Mouse (Mus musculus) cerebellum, adult 11 months (tissue): ENCODE results near the gene Yaf2.
"Not testable (repeated sequence)": the region's sequence is repeated elsewhere in the genome, so short reads cannot be mapped to it uniquely, and the experiment has no call there.

ENCODE experiments used
- DNase-seq: peaks from one replicate; pipeline ENCODE4 v3.0.0; 2022

Yaf2 gene

DNA sequence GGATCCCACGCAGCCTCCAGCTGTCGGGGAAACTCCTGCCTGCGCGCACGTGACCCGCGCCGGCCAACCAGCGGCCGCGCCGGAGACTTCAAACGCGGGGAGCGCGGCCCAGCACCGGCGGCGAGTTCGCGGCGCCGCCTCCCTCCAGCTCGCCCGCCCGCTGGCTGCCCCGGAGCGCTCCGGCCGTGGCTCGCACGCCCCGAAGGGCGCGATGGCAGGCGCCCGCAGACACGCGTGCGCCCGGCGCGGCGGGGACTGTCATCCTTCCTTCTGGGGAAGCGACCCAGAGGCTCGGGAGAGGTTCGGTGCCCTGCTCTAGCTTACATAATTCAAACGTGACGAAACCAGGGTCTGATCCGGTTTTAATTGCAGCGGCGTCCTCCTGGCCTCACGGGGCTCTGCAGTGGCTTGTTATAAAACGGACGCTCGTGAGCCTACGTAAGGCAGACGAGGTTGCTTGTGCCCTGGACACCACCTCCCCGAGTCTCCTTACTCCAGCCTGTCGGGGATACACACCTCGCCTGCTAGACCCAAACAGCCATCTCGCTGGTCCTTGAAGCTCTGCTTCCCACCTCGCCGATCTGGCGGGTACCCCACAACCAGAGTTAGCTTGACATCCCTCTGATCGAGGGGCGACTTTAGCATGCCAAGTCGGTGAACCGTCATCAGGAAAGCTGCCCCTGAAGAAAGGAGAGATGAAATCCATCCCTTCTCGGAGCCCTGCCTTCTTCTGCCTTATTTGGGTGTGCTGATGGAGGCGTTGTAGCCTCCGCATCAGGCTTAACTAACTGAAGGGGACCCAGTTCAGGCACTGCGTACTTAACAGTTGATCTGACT is at the start of gene Yaf2:
TSS of gene Yaf2 (minus strand) at position 11 of the 837 bp plus-strand sequence.
- peak; percentile 70 for DNase-seq

DNA sequence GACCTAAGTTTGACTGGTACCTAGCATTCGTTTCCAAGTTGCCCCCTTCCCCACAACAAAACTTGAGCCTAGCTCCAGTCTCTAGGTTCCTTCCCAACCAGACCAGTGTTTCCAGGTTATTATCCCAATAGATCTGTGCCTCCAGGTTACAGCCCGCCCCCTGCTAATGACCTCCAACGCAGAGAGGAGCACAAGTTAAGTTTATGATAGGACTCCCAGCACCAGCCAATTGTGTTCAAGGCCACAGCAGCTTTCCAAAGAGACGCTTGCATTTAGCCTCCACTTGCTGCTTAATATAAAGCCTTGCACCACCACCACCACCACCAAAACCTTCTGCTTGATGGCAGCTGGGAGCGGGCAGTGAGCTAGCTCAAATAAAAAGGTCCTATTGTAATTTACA is 44.6 kb upstream of the Yaf2 start:
- DNase-seq, result no peak

DNA sequence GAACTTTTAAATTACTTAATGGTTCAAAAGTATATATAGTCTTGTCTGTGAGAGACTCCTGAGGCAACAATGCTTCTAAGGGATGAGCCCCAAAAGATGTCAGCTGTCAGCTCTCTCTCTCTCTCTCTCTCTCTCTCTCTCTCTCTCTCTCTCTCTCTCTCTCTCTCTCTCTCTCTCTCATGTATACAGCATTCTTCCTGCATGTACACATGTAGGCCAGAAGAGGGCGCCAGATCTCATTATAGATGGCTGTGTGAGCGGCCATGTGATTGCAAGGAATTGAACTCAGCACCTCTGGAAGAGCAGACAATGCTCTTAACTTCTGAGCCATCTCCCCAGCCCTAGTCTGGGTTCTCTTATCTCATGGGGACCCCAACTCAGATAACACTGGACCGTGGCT is 42.4 kb upstream of the Yaf2 start:
- no peak for DNase-seq

DNA sequence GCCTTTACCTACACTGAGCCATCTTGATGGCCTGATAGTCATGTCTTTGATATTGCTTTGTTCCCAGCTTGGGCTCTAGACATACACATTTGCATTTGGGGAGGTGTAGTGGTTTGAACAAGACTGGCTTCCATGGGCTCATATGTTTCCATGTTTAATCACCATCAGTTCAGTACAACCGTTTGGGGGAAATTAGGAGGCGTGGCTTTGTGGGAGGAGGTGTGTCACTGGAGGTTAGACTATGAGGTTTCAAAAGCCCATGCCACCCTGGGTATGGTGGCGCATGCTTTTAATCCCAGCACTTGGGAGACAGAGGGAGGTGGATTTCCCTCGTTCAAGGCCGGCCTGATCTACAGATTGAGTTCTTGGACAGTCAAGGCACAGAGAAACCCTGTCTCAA is 39.0 kb upstream of the Yaf2 start:
- DNase-seq, result no peak

DNA sequence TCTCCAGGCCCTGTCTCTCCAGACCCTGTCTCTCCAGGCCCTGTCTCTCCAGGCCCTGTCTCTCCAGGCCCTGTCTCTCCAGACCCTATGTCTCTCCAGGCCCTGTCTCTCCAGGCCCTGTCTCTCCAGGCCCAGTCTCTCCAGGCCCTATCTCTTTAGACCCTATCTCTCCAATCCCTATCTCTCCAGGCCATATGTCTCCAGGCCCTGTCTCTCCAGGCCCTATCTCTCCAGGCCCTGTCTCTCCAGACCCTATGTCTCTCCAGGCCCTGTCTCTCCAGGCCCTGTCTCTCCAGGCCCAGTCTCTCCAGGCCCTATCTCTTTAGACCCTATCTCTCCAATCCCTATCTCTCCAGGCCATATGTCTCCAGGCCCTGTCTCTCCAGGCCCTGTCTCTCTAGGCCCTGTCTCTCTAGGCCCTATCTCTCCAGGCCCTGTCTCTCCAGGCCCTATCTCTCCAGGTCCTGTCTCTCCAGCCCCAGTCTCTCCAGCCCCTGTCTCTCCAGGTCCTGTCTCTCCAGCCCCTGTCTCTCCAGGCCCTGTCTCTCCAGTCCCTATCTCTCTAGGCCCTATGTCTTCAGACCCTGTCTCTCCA is 35.9 kb upstream of the Yaf2 start:
- not testable (repeated sequence) for DNase-seq

DNA sequence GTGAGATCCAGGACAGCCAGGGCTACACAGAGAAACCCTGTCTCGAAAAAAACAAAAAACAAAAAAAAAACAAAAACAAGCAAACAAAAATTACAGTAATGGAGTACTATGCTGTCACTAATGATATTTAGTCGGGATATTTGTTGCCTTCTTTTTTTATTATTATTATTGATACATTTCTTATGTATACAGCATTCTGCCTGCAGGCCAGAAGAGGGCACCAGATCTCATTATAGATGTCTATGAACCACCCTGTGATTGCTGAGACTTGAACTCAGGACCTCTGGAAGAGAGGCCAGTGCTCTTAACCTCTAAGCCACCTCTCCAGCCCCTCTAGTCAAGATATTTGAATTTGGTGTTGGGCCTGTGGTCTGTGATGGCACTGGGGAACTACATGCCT is 35.1 kb upstream of the Yaf2 start:
- DNase-seq, result no peak

DNA sequence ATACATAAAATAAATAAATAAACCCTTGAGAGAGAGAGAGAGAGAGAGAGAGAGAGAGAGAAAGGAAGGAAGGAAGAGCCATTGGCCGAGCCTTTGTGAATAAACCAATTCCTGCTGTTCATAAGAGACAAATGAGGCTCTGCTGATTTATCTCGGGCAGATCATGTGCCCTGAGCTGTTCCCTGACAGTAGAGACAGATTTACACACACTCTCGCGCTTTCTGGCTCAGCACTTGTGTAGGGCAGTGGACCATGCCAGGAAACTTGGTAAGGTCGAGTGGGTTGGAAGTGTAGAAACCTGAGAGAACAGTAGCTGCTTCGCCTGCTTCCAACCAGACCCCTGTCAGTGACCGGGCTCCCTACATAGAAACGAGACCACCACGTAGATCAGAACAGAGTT is 31.8 kb upstream of the Yaf2 start:
- DNase-seq, result no peak

DNA sequence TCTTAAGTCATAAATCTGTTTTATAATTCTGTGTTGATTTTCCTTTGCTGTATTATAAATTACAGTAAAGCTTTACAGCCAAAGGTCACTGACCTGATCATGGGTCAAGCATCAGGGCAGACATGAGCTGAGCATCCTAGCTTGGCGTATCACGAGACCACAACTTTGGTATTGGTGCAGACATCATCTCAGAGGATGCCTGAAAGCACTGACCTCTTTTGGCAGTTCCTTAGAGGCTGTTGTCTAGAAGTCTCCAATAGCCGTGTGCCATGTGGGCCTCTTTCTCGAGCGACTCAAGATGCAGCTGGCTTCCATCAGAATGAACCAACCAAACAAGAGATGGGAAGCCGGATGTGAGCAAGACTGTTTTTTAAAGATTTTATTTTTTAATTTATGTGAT is 28.8 kb upstream of the Yaf2 start:
- no peak for DNase-seq

DNA sequence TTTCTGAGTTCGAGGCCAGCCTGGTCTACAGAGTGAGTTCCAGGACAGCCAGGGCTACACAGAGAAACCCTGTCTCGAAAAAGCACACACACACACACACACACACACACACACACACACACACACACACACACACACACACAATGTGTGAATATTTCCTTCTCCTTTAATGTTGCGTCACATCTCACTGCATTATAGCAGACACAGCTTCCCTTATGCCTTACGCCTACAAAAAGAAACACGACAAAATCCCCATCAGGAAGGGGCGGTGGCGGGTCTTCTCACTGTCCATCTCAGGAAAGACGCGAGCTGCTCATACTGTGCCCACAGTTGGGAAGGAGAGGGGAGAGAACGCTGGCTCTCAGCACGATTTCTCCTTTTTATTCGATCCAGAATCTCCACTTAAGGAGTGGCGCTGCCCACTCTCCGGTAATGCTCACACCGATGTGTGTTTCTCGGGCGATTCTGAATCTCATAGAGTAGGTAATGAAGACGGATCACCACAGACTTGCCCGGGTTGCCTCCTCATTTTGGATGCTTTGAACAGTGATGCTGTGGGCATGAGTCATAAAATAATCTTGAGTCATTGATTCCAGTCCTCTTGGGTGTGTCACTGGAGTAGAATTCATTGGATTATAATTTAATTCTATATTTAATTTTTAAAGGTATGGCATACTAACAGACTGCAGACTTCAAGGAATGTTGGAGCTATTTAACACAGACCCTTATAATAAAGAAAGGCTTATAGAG is 21.8 kb upstream of the Yaf2 start:
- no peak for DNase-seq

DNA sequence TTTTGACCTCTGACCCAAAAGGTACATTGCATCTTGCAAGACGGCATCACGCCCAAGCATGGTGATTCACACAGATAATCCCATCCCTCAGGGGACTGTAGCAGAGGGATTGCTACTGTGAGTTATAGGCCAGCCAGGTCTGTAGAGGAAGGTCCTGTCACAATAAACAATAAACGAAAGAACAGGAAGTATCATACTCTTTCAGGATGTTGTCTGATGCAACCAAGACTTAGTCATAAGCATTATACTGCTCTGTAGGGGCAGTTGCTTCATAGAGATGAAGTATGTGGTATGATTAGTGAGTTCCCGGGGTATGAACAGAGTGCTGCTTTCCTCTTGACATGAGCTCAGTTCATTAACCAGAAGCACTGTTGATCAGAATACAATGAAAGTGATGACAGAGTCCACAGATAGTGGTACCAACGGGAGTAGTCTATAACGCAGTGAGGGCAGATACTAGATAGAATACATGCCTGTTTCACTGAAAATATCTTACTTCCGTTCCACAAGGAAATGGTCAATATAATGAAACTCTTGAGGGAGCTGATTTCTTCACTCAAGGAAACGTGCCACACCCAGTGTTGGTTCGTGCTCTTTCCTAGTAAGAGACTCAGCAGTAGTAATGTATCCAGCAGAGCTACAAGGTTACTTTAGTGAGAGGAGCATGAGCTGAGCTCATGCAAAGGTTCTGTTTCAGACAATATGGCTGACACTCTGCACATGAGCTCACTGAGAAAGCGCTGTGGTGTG is 4.1 kb upstream of the Yaf2 start:
- DNase-seq, result no peak

DNA sequence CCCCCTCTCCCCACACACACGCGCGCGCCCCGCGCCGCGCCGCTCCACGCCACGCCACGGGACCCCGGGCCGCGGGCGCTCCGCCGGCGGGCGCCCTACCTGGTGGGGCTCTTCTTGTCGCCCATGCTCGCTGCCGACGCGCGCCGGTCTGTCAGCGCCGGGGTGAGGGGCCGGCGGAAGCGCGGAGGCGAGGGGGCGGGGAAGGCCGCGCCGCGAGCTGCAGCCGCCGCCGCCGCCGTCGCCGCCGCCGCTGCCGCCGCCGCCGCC is 144 bp downstream of the Yaf2 start:
- DNase-seq, result no peak

DNA sequence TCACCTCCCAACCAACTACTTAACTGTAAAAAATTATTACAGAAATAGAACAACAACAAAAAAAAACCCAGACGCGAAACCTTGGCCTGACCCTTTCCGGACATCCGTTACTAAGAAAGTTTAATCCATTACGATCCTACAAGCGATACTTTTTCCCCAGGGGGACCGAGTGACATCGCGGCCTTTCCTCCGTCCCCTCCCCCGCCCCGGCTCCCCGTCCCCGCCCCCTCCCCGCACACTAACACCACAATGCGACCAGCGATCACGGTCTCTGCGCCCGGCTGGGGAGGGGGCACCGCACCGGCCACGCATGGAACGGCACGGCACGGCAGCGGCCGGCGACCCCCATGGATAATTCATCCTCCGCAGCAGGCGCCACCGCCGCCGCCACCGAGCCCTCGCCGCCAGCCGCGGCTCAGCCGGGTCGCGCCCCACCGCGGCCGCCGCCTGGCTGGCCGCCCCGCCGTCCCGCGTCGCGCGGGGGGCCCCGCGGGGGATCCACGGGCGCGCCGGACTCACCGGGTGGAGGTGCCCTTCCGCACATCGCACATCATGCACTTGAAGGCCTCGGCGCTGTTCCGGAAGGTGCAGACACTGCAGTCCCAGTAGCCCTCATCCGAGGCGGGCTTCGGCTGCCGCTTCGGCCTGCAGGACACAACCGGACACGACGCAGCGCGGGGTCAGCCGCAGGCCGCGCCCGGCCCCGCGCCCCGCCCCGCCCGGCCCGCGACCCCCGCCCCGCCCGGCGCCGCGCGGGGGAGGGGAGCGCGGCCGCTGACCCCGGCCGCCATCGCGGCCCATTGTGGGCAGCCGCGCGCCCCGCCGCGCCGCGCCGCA is 696 bp downstream of the Yaf2 start:
- peak; percentile 43 for DNase-seq

DNA sequence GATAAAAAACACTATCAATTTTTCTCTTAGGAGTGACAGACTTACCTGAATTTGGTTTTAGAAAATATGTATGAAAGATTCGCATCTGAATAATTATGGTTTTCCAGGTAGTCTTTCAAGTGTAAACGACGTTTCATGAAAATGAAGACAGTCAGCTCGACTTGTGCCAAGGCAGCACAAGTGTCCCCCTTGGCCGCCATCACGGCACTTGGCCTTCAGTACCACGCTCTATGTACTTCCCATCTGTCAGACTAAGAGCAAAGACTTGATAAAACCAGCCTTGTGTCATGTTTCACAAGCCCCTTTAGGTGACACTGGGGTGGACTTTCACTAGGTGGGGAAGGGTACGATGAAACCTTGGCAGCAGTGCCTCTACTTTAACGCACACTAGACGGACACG is 5.5 kb downstream of the Yaf2 start:
- no peak for DNase-seq

DNA sequence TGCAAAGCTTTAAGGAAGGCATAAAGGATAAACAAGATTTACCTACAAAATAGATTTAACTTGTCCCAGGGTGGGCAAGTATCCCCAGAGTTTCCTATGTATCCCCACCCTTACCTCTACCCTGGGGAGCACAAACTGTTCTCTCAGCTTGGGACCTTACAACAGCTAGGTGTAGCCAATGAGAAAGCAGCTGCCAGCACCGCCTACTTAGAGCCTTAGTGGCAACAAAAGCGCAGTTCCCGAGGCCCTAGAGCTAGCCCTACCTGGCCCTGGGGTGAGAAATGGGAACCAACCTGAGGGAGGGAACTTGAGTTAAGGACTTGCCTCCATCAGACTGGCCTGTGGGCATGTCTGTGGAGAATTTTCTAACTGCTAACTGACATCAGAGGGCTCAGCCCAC is 9.5 kb downstream of the Yaf2 start:
- DNase-seq, result no peak

DNA sequence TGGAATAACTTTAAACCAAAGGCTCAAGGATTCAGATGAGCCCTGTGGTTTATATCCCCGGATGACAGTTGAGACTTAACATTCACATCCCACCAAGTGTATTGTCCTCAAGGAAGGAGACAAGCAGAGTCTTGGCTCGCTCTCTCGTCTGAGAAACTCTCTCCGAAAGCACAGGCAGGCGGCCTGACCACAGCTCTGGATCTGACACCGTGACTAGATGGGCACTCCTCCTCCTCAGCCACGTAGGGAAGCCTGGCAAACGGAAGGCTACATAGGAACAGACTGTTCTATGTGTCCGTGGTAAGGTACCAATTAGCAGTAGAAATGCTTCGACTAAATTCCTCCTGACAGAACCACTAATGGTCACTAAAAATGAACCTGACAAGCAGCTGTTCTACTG is 10.1 kb downstream of the Yaf2 start:
- no peak for DNase-seq

DNA sequence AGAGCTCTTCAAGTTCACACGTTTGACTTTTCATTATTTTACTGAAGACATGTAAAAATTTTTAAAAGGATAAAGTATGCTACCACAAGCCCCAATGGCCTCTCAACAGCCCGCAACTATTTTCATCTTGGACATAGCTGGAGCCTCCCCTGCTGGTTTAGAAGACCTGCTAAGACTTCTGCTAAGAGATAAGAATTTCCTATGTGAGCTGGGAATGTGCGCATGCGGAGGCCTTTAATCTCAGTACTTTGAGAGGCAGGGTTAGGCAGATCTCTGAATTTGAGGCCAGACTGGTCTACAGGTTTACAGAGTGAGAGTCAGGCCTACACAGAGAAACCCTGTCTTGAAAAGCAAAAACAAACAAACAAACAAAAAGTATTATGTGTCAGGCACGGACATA is 11.4 kb downstream of the Yaf2 start:
- no peak for DNase-seq

DNA sequence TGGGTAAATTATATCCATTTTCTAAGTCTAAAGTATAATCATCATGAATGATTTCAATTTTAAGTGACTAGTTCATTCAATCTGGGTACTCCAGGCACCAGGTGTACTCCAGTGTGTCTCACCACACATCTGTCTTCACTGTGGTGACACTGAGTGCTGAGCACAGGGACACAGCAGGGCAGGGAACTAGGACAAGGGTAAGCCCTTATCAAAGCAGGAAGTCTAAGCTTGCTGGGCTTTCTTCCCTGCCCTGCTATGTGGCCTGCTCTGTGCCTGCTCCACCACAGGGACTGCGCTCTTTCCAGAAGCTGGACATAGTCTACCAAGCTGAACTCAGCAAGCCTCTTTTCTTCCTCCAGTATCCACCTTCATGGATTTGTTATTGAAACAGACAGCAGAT is 18.0 kb downstream of the Yaf2 start:
- DNase-seq, result no peak

DNA sequence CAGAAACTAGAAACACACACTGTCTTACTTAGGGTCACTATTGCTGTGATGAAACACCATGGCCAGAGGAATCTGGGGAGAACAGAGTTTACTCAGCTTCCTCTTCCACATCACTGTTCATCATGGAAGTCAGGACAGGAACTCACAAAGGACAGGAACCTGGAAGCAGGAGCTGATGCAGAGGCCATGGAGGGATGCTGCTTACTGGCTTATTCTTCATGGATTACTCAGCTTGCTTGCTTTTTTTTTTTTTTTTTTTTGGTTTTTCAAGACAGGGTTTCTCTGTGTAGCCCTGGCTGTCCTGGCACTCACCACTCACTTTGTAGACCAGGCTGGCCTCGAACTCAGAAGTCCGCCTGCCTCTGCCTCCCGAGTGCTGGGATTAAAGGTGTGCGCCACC is 26.4 kb downstream of the Yaf2 start:
- not testable (repeated sequence) for DNase-seq

DNA sequence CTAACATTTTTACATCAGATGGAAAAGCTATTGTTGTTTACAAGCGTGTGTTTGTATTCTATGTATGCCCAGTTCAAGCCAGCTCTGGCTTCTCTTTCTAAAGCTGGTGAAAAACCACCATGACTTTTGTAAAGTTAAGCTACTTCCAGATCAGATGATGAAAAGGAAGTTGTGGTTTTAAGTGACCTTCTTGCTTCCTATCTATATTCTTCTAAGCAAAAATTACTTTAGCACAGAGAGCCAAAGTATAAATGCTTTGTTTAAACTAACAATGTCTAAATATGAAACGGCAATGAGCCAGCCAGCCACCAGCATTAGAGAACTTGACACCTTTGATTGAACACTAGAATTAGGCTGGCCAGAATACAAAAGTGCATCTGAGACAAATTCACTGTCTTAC is 38.5 kb downstream of the Yaf2 start:
- DNase-seq, result no peak

DNA sequence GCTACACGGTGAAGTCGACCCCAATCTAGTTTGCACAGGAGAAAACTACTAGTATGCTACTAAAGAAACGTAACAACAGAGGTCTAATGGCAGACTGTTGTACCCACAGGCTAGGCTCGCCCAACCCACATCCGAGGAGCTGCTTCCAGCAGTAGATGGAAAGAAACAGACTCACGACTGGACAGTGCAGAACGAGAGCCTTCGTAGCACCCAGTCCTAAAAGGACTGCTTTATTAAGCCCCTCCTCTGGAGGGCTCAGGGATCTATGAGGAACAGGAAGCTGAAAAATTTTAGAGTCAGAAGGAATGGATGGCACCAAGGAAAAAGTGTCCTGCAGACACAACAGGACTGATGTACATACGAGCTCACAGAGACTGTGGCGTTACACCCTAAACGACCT is 42.3 kb downstream of the Yaf2 start:
- no peak for DNase-seq

DNA sequence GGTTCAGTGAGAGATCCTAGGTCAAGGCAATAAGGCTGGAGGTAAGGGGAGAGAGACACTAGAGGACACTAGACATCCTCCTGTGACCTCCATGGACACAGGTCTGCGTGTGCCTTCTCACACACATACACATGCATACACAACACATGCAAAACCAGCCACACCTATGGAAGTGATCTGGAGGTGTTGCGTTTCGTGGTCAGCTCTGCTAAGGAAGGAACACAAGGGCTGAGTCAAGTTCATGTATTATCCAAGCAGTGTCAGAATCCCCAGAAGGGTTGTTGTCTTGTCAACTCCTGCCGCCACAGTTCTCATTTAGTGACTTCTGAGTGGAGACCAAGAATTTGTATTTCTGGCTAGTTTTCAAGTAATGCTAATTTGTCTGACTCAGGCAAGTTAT is 48.4 kb downstream of the Yaf2 start:
- DNase-seq, result no peak

DNA sequence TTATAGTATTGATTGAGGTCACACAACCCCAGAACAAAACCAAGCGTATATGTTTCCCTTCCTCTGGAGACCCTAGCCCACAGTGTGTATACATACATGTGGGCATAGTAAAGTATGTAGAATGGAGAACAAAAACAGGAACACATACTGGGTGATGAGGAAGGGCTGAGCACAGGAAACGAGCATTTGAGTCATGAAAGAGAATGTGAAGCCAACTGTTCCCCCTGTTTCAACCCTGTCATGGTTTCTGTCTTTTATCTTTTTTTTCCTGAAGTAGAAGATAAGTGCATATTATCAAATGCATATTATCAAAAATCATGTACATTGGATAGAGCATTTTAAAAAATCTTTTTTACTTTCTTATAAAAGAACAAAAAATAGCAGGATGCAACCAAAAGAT is 49.1 kb downstream of the Yaf2 start:
- no peak for DNase-seq

DNA sequence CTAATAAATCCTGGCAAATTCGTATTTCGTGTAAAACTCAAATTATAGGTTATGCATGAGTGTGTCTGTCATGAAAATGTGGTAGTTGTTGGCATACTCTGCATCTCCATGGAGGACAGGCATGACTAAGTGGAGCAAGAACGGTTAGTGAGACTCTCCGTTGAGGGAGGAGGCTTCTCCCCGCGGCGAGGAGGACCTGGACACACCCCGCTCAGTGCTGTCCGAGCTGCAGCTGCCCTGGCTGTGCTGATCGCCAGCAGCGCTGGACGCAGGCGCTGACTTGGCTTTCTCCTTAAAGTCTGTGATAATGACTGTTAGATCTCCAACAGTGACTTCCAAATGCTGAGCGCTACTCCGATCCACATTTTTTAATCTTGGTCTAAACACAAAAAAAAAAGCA is 51.5 kb downstream of the Yaf2 start:
- no peak for DNase-seq
